Mouse (Mus musculus) liver, embryonic 11.5 days (tissue): ENCODE results near the gene Inmt. TPM values are rescaled to one million over a fixed set of nuclear protein-coding genes. Genes with fewer than 3 reads are reported as not detected.

Experiments used
- ATAC-seq: fragments of 200-750 bp; cut with Nextera tagmentation; replicated peaks from 2 replicates; pipeline ENCODE4 v1.8.0; 2017; ENCODE audit warnings: moderate number of reproducible peaks, mild to moderate bottlenecking, moderate TSS enrichment, moderate library complexity; ENCODE audit not compliant: low FRiP score
- DNase-seq: peaks from one replicate; pipeline ENCODE4 v3.0.0-alpha.2; 2017; ENCODE audit warnings: low spot score
- H3K27ac ChIP-seq: fragments of 300-500 bp; sonication (generic); 2 replicates; pipeline ENCODE4 v1.5.1; 2014; ENCODE audit warnings: mild to moderate bottlenecking, low read depth, low read length, control low read depth
- H3K27me3 ChIP-seq: fragments of 300-500 bp; sonication (generic); replicated peaks from 2 replicates; pipeline ENCODE4 v1.6.1; 2014; ENCODE audit warnings: low read length, mixed read lengths; ENCODE audit not compliant: control insufficient read depth, insufficient read depth
- H3K36me3 ChIP-seq: fragments of 300-500 bp; sonication (generic); 2 replicates; pipeline ENCODE4 v1.6.1; 2014; ENCODE audit warnings: mild to moderate bottlenecking, low read length, moderate library complexity, mixed read lengths; ENCODE audit not compliant: control insufficient read depth, insufficient read depth
- H3K4me1 ChIP-seq: fragments of 300-500 bp; sonication (generic); replicated peaks from 2 replicates; pipeline ENCODE4 v1.6.1; 2014; ENCODE audit warnings: low read length, mixed read lengths; ENCODE audit not compliant: control insufficient read depth, insufficient read depth
- H3K4me2 ChIP-seq: fragments of 300-500 bp; sonication (generic); 2 replicates; pipeline ENCODE4 v1.6.1; 2014; ENCODE audit warnings: mild to moderate bottlenecking, control low read depth, moderate library complexity
- H3K4me3 ChIP-seq: fragments of 300-500 bp; sonication (generic); 2 replicates; pipeline ENCODE4 v1.5.1; 2014; ENCODE audit warnings: low read depth, low read length, control low read depth
- H3K9ac ChIP-seq: fragments of 300-500 bp; sonication (generic); 2 replicates; pipeline ENCODE4 v1.6.1; 2014; ENCODE audit warnings: low read depth, low read length, control low read depth
- H3K9me3 ChIP-seq: fragments of 300-500 bp; sonication (generic); 2 replicates; pipeline ENCODE4 v1.6.1; 2016; ENCODE audit warnings: low read length, inconsistent platforms, mixed read lengths; ENCODE audit not compliant: control insufficient read depth
- whole genome bisulfite sequencing: fragments of 180-500 bp; shearing (Covaris S2); extraction: QIAGEN DNeasy Blood & Tissue Kit; methylation state at CpG from one replicate; pipeline ENCODE4 v1.1.7; 2014; 5-methylcytosine and 5-hydroxymethylcytosine counted together
- polyA plus RNA-seq: library from polyadenylated mRNA; unstranded; fragments of >200 nt; fragmentation: Nextera tagmentation; extraction: Ambion mirVana; gene quantifications from 2 replicates; pipeline ENCODE4 v1.2.1, GENCODE M21; 2014

Inmt gene
- polyA plus RNA-seq, 1 experiment from 2014 or later, result 0.58 TPM

GRCm38 (mm10) chr6:55126576-55126975, 48.3 kb downstream of the Inmt start:
- Histone ChIP-seq H3K27me3 (peaks cover 2% of the 10 kb centered on the region; the same call in 1 of the 2 replicates), H3K27ac (no peak overlapping the region), H3K36me3 (no peaks in the 10 kb centered on the region), H3K4me2 (no peak overlapping the region), H3K4me3 (no peak overlapping the region), H3K9ac (no peak overlapping the region), H3K9me3 (no peaks in the 10 kb centered on the region), H3K4me1 (no peaks in the 10 kb centered on the region)
- 68% methylated on average over 5 of the region's 5 CpGs for WGBS
- no peak for DNase-seq
- no peak for ATAC-seq

GRCm38 (mm10) chr6:55123056-55123455, 51.8 kb downstream of the Inmt start:
- ATAC-seq (no peak), DNase-seq (no peak)
- Histone ChIP-seq H3K9me3 (no peaks in the 10 kb centered on the region), H3K36me3 (no peaks in the 10 kb centered on the region), H3K4me2 (no peak overlapping the region), H3K27ac (no peak overlapping the region), H3K9ac (no peak overlapping the region), H3K4me1 (no peaks in the 10 kb centered on the region), H3K4me3 (no peak overlapping the region), H3K27me3 (peaks cover 22% of the 10 kb centered on the region)
- 20% methylated on average over 4 of the region's 4 CpGs for WGBS

Other genes starting within 250 kb of the Inmt start
- gene Nod1, start 202.4 kb downstream of the Inmt start, polyA plus RNA-seq, result 2.1 and 2.9 TPM in 2 replicates
- 11.8 TPM in 2 replicates for gene Ggct, start 182.1 kb downstream of the Inmt start, polyA plus RNA-seq
- 253 and 284 TPM in 2 replicates for gene Gars, start 137.0 kb downstream of the Inmt start, polyA plus RNA-seq
- 0.95 and 1.0 TPM in 2 replicates for gene Crhr2, start 42.0 kb downstream of the Inmt start, polyA plus RNA-seq
- 5.6 and 6.9 TPM in 2 replicates for gene Mindy4, start 28.3 kb upstream of the Inmt start, polyA plus RNA-seq
- 6.1 and 8.0 TPM in 2 replicates for gene Aqp1, start 161.4 kb upstream of the Inmt start, polyA plus RNA-seq
- gene Ghrhr, start 201.3 kb upstream of the Inmt start, polyA plus RNA-seq, result not detected in 2 replicates